Mouse (Mus musculus) heart, embryonic 10.5 days (tissue): ENCODE data around the gene Defb23. TPM values are rescaled to one million over a fixed set of nuclear protein-coding genes. Genes with fewer than 3 reads are reported as not detected.

ENCODE experiments used
- DNase-seq: peaks from one replicate; pipeline ENCODE4 v3.0.0-alpha.2; 2017; ENCODE audit warnings: low spot score
- H3K27ac ChIP-seq: fragments of 300-500 bp; sonication (generic); 2 replicates; pipeline ENCODE4 v1.5.1; 2016; ENCODE audit warnings: mild to moderate bottlenecking
- H3K27me3 ChIP-seq: fragments of 300-500 bp; sonication (generic); 2 replicates; pipeline ENCODE4 v1.6.1; 2016; ENCODE audit warnings: mild to moderate bottlenecking; ENCODE audit not compliant: poor library complexity, insufficient read depth, severe bottlenecking
- H3K36me3 ChIP-seq: fragments of 300-500 bp; sonication (generic); 2 replicates; pipeline ENCODE4 v1.6.1; 2016; ENCODE audit warnings: mild to moderate bottlenecking, moderate library complexity
- H3K4me1 ChIP-seq: fragments of 300-500 bp; sonication (generic); 2 replicates; pipeline ENCODE4 v1.6.1; 2016; ENCODE audit warnings: mild to moderate bottlenecking
- H3K4me3 ChIP-seq: fragments of 300-500 bp; sonication (generic); 2 replicates; pipeline ENCODE4 v1.5.1; 2016; ENCODE audit warnings: mild to moderate bottlenecking, moderate library complexity
- H3K9me3 ChIP-seq: fragments of 300-500 bp; sonication (generic); 2 replicates; pipeline ENCODE4 v1.6.1; 2016; ENCODE audit warnings: mild to moderate bottlenecking, moderate library complexity
- WGBS: fragments of 180-500 bp; shearing (Covaris S2); methylation state at CpG from one replicate; pipeline ENCODE4 v1.1.7; 2016; 5-methylcytosine and 5-hydroxymethylcytosine counted together
- polyA plus RNA-seq: library from polyadenylated mRNA; unstranded; fragments of >200 nt; fragmentation: Nextera tagmentation; extraction: Ambion mirVana; gene quantifications from 2 replicates; pipeline ENCODE4 v1.2.1, GENCODE M21; 2016

The Defb23 gene
- polyA plus RNA-seq, 1 experiment from 2014 or later, result not detected

DNA sequence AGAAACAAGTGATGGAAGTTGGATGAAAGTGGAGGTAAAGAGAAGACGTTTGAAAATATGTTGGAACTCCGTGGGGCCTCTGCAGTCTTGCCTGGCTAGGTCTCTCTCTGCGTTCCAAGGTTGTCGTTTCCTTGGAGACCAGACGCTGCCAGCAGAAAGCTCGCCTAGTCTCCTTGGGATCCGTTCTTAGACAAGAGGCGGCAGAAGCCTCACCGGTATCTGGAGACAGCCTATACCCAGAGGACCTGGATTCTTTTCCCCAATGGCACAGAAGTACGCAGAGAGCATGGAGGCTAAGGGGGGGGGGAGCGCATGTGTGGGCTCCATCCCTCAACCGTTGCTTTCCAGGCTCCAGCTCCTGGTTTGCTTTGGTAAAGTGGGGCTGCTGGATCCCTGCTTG is 36.9 kb downstream of the Defb23 start:
- no peak for DNase-seq
- 7% methylated on average over 12 of the region's 12 CpGs for WGBS
- H3K4me3 ChIP-seq, result peak overlapping the region; percentile 44
- H3K9me3 ChIP-seq, result no peaks in the 10 kb centered on the region
- peak overlapping the region; percentile 43 for H3K27ac ChIP-seq
- peaks cover 13% of the 10 kb centered on the region for H3K4me1 ChIP-seq
- no peaks in the 10 kb centered on the region for H3K27me3 ChIP-seq
- no peaks in the 10 kb centered on the region for H3K36me3 ChIP-seq

DNA sequence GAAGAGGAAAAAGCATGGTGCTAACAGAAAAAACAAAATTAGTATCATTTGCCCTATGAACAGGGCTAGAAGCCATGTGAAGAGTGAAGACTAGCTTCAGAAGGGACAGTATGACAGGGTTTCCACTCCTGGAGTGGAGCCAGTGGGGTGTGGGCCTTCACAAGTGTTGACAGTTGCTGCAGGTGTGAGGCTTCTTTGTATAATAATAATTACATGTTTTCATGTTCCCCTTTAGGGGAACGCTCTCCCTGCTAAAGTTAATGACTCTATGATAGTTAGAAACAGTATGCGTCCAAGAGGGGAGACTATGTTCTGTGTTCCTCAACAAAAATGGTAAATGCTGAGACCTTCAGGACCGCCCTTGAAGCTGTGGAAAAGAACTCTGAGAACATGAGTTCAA is 48.6 kb downstream of the Defb23 start:
- WGBS, result 93% methylated on average over 3 of the region's 3 CpGs
- Histone ChIP-seq H3K36me3 (peaks cover 3% of the 10 kb centered on the region; the same call in 1 of the 2 replicates), H3K27me3 (no peaks in the 10 kb centered on the region), H3K4me1 (peaks cover 17% of the 10 kb centered on the region), H3K9me3 (peaks cover 4% of the 10 kb centered on the region; the same call in 1 of the 2 replicates), H3K27ac (peak overlapping the region; percentile 100), H3K4me3 (peak overlapping the region; percentile 97; the same call in 1 of the 2 replicates)
- DNase-seq, result no peak

DNA sequence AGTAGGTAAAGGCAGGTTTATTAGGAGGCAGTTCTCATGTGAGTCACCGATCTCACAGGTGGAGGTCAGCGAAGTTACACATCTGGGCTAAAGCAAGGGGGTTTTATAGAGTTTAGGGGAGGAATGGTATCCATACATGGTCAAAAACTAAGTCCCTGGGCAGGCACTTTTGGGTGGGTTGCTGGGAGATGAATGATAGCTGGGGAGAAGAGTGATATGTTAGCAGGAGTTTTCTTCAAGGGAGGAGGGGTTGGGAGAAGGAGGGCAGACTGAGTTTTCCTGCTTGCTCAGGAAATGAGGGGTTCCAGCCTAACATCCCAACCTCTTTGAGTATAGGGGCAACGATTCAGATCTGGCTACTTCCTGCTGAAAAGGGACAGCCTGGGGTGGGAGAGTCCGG is 49.1 kb downstream of the Defb23 start, which contains the start of gene 6820408C15Rik:
Gene 6820408C15Rik, plus strand, starts transcription at position 301 of the 400 bp plus-strand sequence.
- Histone ChIP-seq H3K4me3 (peak within 1 kb of the TSS; percentile 97), H3K9me3 (peaks cover 4% of the 10 kb centered on the region; the same call in 1 of the 2 replicates), H3K27me3 (no peaks in the 10 kb centered on the region), H3K36me3 (peaks cover 3% of the 10 kb centered on the region; the same call in 1 of the 2 replicates), H3K27ac (peak within 1 kb of the TSS; percentile 100), H3K4me1 (peaks cover 22% of the 10 kb centered on the region)
- DNase-seq, result no peak
- WGBS, result 25% methylated on average over 4 of the region's 4 CpGs

GRCm38 (mm10) chr2:152414591-152415165 is 49.7 kb downstream of the Defb23 start, which contains the start of gene Zcchc3:
TSS of gene Zcchc3 (minus strand) at chr2:152415027.
- under 1% methylated on average over 65 of the region's 65 CpGs for WGBS

GRCm38 (mm10) chr2:152413765-152414584 is 50.4 kb downstream of the Defb23 start:
- Histone ChIP-seq H3K9me3 (peaks cover 4% of the 10 kb centered on the region; the same call in 1 of the 2 replicates), H3K4me3 (peak overlapping the region; percentile 97), H3K27ac (peak overlapping the region; percentile 100), H3K4me1 (peaks cover 34% of the 10 kb centered on the region), H3K27me3 (no peaks in the 10 kb centered on the region), H3K36me3 (peaks cover 3% of the 10 kb centered on the region; the same call in 1 of the 2 replicates)
- WGBS, result under 1% methylated on average over 86 of the region's 86 CpGs
- peak; percentile 86 for DNase-seq

More at GRCm38 (mm10) chr2:152414591-152415165, 49.7 kb downstream of the Defb23 start, which contains the start of gene Zcchc3:
- peak within 1 kb of the TSS; percentile 100 for H3K27ac ChIP-seq
- peaks cover 3% of the 10 kb centered on the region; the same call in 1 of the 2 replicates for H3K36me3 ChIP-seq
- no peaks in the 10 kb centered on the region for H3K27me3 ChIP-seq
- H3K4me3 ChIP-seq, result peak within 1 kb of the TSS; percentile 97
- peaks cover 4% of the 10 kb centered on the region; the same call in 1 of the 2 replicates for H3K9me3 ChIP-seq
- peaks cover 28% of the 10 kb centered on the region for H3K4me1 ChIP-seq
- DNase-seq, result peak; percentile 96

GRCm38 (mm10) chr2:152413158-152413764 is 51.2 kb downstream of the Defb23 start:
- Histone ChIP-seq H3K4me3 (peak overlapping the region; percentile 97), H3K9me3 (peaks cover 4% of the 10 kb centered on the region; the same call in 1 of the 2 replicates), H3K36me3 (peaks cover 3% of the 10 kb centered on the region; the same call in 1 of the 2 replicates), H3K4me1 (peaks cover 34% of the 10 kb centered on the region), H3K27ac (peak overlapping the region; percentile 100), H3K27me3 (no peaks in the 10 kb centered on the region)
- DNase-seq, result no peak
- 2% methylated on average over 21 of the region's 21 CpGs for WGBS

GRCm38 (mm10) chr2:152412526-152413157 is 51.8 kb downstream of the Defb23 start:
- peak overlapping the region; percentile 97 for H3K4me3 ChIP-seq
- H3K4me1 ChIP-seq, result peaks cover 34% of the 10 kb centered on the region
- no peak for DNase-seq
- peak overlapping the region; percentile 100 for H3K27ac ChIP-seq
- no peaks in the 10 kb centered on the region for H3K27me3 ChIP-seq
- 3% methylated on average over 15 of the region's 15 CpGs for WGBS
- H3K9me3 ChIP-seq, result peaks cover 4% of the 10 kb centered on the region; the same call in 1 of the 2 replicates
- peaks cover 3% of the 10 kb centered on the region; the same call in 1 of the 2 replicates for H3K36me3 ChIP-seq

DNA sequence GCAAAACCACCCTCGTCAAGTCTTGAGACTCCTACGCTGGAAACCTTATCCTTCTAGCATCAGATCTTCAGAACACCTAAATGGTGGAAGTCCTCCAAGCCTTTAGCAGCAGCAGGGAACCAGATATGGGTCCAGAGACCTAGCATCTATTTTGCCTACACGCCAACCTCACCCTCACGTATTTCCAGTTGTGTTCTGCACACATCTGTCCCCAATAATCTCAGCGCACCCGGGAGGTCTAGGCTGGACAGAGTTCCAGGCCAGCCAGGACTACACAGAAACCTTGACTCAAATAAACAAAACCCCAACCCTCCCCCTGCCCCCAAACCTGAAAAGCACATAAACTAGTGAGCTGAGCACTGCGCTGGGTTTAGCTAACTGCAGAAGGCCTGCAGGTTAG is 52.9 kb downstream of the Defb23 start:
- peaks cover 38% of the 10 kb centered on the region for H3K4me1 ChIP-seq
- DNase-seq, result no peak
- peaks cover 3% of the 10 kb centered on the region; the same call in 1 of the 2 replicates for H3K36me3 ChIP-seq
- peak overlapping the region; percentile 100 for H3K27ac ChIP-seq
- H3K9me3 ChIP-seq, result peaks cover 4% of the 10 kb centered on the region; the same call in 1 of the 2 replicates
- H3K4me3 ChIP-seq, result peak overlapping the region; percentile 97
- no peaks in the 10 kb centered on the region for H3K27me3 ChIP-seq
- WGBS, result 3% methylated on average over 7 of the region's 7 CpGs

DNA sequence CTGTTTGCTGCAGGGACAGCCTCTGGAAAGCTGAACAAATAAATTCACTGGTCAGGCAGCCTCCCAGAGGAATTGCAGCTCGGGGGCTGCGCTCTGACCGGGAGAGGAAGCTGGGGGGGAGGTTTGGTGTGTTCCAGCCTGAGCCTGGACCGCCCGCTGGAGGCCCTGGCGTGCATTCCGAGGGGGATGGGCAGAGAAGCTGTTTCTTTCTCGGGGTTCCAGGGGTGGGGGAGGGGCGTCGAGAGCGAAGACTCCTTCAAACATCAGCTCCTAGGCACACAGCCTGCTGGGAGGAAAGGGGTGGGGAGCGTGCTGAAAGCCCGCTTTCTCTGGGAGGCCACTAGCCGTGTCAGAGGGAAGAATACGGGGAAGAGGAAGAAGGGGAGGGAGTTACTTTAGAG is 53.4 kb downstream of the Defb23 start:
- Histone ChIP-seq H3K9me3 (no peaks in the 10 kb centered on the region; the same call in 1 of the 2 replicates), H3K4me3 (peak overlapping the region; percentile 97), H3K27me3 (no peaks in the 10 kb centered on the region), H3K27ac (peak overlapping the region; percentile 100), H3K4me1 (peaks cover 40% of the 10 kb centered on the region), H3K36me3 (peaks cover 3% of the 10 kb centered on the region; the same call in 1 of the 2 replicates)
- WGBS, result 0% methylated on average over 15 of the region's 15 CpGs
- peak; percentile 96 for DNase-seq

DNA sequence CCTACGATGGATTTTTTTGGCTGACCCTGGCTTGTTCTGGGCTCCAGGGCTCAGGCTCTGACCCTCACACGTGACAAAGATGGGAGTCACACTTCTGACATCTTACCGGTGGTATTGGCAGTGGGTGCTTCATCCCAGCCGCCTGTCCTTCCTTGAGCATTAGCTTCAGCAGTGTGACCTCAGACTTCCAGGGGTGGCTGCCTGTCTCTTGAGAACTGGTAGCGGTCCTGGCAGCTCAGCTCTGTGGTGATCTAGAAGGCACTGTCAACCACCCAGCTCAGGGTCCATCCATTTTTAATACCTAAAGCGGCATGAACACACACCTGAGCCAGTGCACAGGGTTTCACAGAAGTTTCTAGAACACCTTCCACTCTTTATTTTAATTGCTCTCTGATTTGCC is 54.6 kb downstream of the Defb23 start:
- Histone ChIP-seq H3K9me3 (no peaks in the 10 kb centered on the region), H3K4me3 (no peak overlapping the region), H3K4me1 (peaks cover 43% of the 10 kb centered on the region), H3K36me3 (peaks cover 3% of the 10 kb centered on the region; the same call in 1 of the 2 replicates), H3K27me3 (no peaks in the 10 kb centered on the region), H3K27ac (peak overlapping the region; percentile 100)
- WGBS, result 71% methylated on average over 6 of the region's 6 CpGs
- no peak for DNase-seq
